ENCODE assay signal across 23 mouse cellular contexts in the genomic region with DNA sequence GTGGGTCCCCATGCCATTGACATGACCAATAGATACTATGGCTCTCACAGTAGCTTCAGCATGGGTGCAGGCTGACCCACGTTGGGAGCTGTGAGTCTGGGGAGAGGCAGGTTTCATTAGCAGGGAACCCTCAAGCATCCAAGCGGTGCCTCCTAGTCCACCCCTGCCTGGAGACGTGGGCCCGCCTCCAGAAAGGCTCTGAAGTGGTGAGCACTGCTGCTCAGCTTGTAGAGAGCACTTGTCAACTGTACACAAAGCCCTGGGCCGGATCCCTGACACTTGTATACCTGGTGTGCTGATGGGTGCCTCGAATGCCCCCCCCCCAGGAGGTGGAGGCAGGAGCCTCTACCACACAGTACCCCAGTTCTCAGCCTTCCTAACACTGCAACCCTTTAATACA. TPM values are rescaled to one million over a fixed set of nuclear protein-coding genes. Genes with fewer than 3 reads are reported as not detected.
A peak's percentile ranks its signal among the peaks of the same experiment; 100 is the strongest.
DNase-seq lines count a peak whose midpoint lies in the region; ATAC-seq and TF ChIP-seq lines count a peak whose summit lies in the region.
"Had no signal": no experiment of that assay in that cellular context is flagged by ENCODE, and none has a peak within 500 bp of the region (broad histone marks: within the 10 kb centered on the region; RNA-seq: fewer than 3 reads in every experiment).

No protein-coding gene starts in this region.

- H3K9ac ChIP-seq in heart, embryonic 12.5 days, result 0 out of 2 replicates have a peak overlapping the region, but pooled peaks have one; percentile 50
- H3K9ac ChIP-seq in heart, adult 2 months (ENCODE audit: low read depth, low read length), result no peak overlapping the region
- H3K9ac ChIP-seq in stomach, embryonic 15.5 days, result no peak overlapping the region
- no peak overlapping the region for H3K9ac ChIP-seq in stomach, postnatal 0 days (ENCODE audit: low read length)
- H3K9ac ChIP-seq in lung, postnatal 0 days (replicated peaks; ENCODE audit: low read depth), result no peak overlapping the region
- H3K9ac ChIP-seq in midbrain, embryonic 14.5 days (replicated peaks; ENCODE audit: low read length), result no peak overlapping the region
- H3K9ac ChIP-seq: kidney, embryonic 15.5 days; midbrain, embryonic 12.5 days had no signal

- no peak for DNase-seq in heart, adult 2 months
- no peak for DNase-seq in stomach, postnatal 0 days (ENCODE audit: low spot score)
- DNase-seq in lung, postnatal 0 days (ENCODE audit: low spot score), result peak; percentile 79
- DNase-seq in midbrain, embryonic 14.5 days, result no peak
- DNase-seq: cerebellum, adult 2 months; cerebellum, postnatal 36 days; gastrocnemius, adult 2 months; layer of hippocampus, adult 9-11 months; thymus, postnatal 25 days had no signal

- no peak for TF ChIP-seq CTCF in heart, adult 2 months (IDR thresholded peaks at IDR 0.05)
- no peak for TF ChIP-seq CTCF in stomach, postnatal 0 days (IDR thresholded peaks at IDR 0.05; ENCODE audit: low read depth)
- TF ChIP-seq CTCF in lung, postnatal 0 days (IDR thresholded peaks at IDR 0.05), result no peak

- TF ChIP-seq EP300 in heart, adult 2 months (IDR thresholded peaks at IDR 0.05; ENCODE audit: insufficient read depth, low read depth, low read length), result no peak
- TF ChIP-seq EP300 in stomach, postnatal 0 days (optimal IDR thresholded peaks at IDR 0.05), result no peak
- TF ChIP-seq EP300 in lung, postnatal 0 days (IDR thresholded peaks at IDR 0.05), result no peak

- no peak overlapping the region for H3K4me2 ChIP-seq in heart, embryonic 12.5 days
- no peak overlapping the region for H3K4me2 ChIP-seq in stomach, embryonic 15.5 days
- no peak overlapping the region for H3K4me2 ChIP-seq in stomach, postnatal 0 days (replicated peaks; ENCODE audit: low read depth)
- H3K4me2 ChIP-seq in lung, postnatal 0 days (replicated peaks; ENCODE audit: low read depth, low read length), result no peak overlapping the region
- H3K4me2 ChIP-seq in midbrain, embryonic 14.5 days (ENCODE audit: low read length), result no peak overlapping the region
- H3K4me2 ChIP-seq: kidney, embryonic 15.5 days; midbrain, embryonic 12.5 days; neural tube, embryonic 13.5 days had no signal

- H3K27me3 ChIP-seq in heart, embryonic 12.5 days (replicated peaks), result no peaks in the 10 kb centered on the region
- H3K27me3 ChIP-seq in heart, adult 2 months (ENCODE audit: control insufficient read depth, insufficient read depth, low read length), result no peaks in the 10 kb centered on the region
- H3K27me3 ChIP-seq in stomach, embryonic 15.5 days (replicated peaks), result no peaks in the 10 kb centered on the region
- H3K27me3 ChIP-seq in stomach, postnatal 0 days (ENCODE audit: control insufficient read depth, insufficient read depth, low read length), result no peaks in the 10 kb centered on the region
- no peaks in the 10 kb centered on the region for H3K27me3 ChIP-seq in lung, postnatal 0 days (replicated peaks; ENCODE audit: insufficient read depth, low read length)
- H3K27me3 ChIP-seq in midbrain, embryonic 14.5 days (ENCODE audit: control insufficient read depth, insufficient read depth, low read length), result no peaks in the 10 kb centered on the region
- H3K27me3 ChIP-seq: CH12.LX; kidney, embryonic 15.5 days; midbrain, embryonic 12.5 days; neural tube, embryonic 13.5 days had no signal

- no peak overlapping the region for H3K4me3 ChIP-seq in heart, embryonic 12.5 days
- H3K4me3 ChIP-seq in heart, adult 2 months, result no peak overlapping the region
- H3K4me3 ChIP-seq in stomach, embryonic 15.5 days (replicated peaks), result no peak overlapping the region
- no peak overlapping the region for H3K4me3 ChIP-seq in stomach, postnatal 0 days (ENCODE audit: low read depth, low read length)
- no peak overlapping the region for H3K4me3 ChIP-seq in lung, postnatal 0 days (ENCODE audit: low read depth, low read length)
- H3K4me3 ChIP-seq in midbrain, embryonic 14.5 days (replicated peaks; ENCODE audit: low read depth, low read length), result no peak overlapping the region
- H3K4me3 ChIP-seq: forebrain, embryonic 10.5 days; gastrocnemius, adult 2 months; kidney, embryonic 15.5 days; left cerebral cortex, adult 2 months; limb, embryonic 10.5 days; midbrain, embryonic 12.5 days; neural tube, embryonic 13.5 days had no signal

- H3K27ac ChIP-seq in heart, embryonic 12.5 days (ENCODE audit: poor library complexity, severe bottlenecking), result peak overlapping the region; percentile 96; the same call in 1 of the 2 replicates
- no peak overlapping the region for H3K27ac ChIP-seq in heart, adult 2 months
- H3K27ac ChIP-seq in stomach, embryonic 15.5 days, result peak overlapping the region; percentile 49; the same call in 1 of the 2 replicates
- H3K27ac ChIP-seq in stomach, postnatal 0 days (replicated peaks), result no peak overlapping the region
- H3K27ac ChIP-seq in lung, postnatal 0 days (ENCODE audit: low read length), result no peak overlapping the region
- no peak overlapping the region for H3K27ac ChIP-seq in midbrain, embryonic 14.5 days (replicated peaks; ENCODE audit: low read depth, low read length)
- H3K27ac ChIP-seq: gastrocnemius, adult 2 months; kidney, embryonic 15.5 days; left cerebral cortex, adult 2 months; neural tube, embryonic 13.5 days had no signal

- ATAC-seq in heart, embryonic 12.5 days (ENCODE audit: insufficient number of reproducible peaks, low FRiP score), result no peak
- ATAC-seq in stomach, embryonic 15.5 days (ENCODE audit: insufficient read depth, low FRiP score, low read depth), result no peak
- ATAC-seq in stomach, postnatal 0 days (ENCODE audit: low FRiP score, low TSS enrichment), result no peak
- peak; percentile 89 for ATAC-seq in lung, postnatal 0 days
- ATAC-seq in frontal cortex, adult (ENCODE audit: low TSS enrichment), result no peak
- no peak for ATAC-seq in midbrain, embryonic 14.5 days (ENCODE audit: low FRiP score, low TSS enrichment)
- ATAC-seq: hindbrain, postnatal 0 days; intestine, postnatal 0 days had no signal

- H3K4me1 ChIP-seq in heart, embryonic 12.5 days (replicated peaks), result peaks cover 100% of the 10 kb centered on the region
- H3K4me1 ChIP-seq in heart, adult 2 months (ENCODE audit: control insufficient read depth, insufficient read depth, low read length), result peaks cover 18% of the 10 kb centered on the region
- peaks cover 50% of the 10 kb centered on the region; the same call in 1 of the 2 replicates for H3K4me1 ChIP-seq in stomach, embryonic 15.5 days
- no peaks in the 10 kb centered on the region for H3K4me1 ChIP-seq in stomach, postnatal 0 days (replicated peaks; ENCODE audit: control insufficient read depth, insufficient read depth)
- H3K4me1 ChIP-seq in lung, postnatal 0 days (ENCODE audit: insufficient read depth, low read depth, low read length), result peaks cover 6% of the 10 kb centered on the region; the same call in 1 of the 2 replicates
- peaks cover 14% of the 10 kb centered on the region; the same call in 1 of the 2 replicates for H3K4me1 ChIP-seq in midbrain, embryonic 14.5 days (ENCODE audit: control insufficient read depth, insufficient read depth, low read length)

- WGBS in heart, embryonic 12.5 days, result 38% methylated on average over 6 of the region's 6 CpGs
- 71% methylated on average over 6 of the region's 6 CpGs for WGBS in heart, adult 2 months
- WGBS in stomach, embryonic 15.5 days, result 55% methylated on average over 6 of the region's 6 CpGs
- 61% methylated on average over 6 of the region's 6 CpGs for WGBS in stomach, postnatal 0 days
- WGBS in lung, postnatal 0 days, result 32% methylated on average over 6 of the region's 6 CpGs
- WGBS in midbrain, embryonic 14.5 days, result 75% methylated on average over 6 of the region's 6 CpGs

- no peaks in the 10 kb centered on the region for H3K9me3 ChIP-seq in heart, embryonic 12.5 days (replicated peaks)
- no peaks in the 10 kb centered on the region for H3K9me3 ChIP-seq in stomach, embryonic 15.5 days
- H3K9me3 ChIP-seq in stomach, postnatal 0 days (ENCODE audit: control insufficient read depth, low read length), result no peaks in the 10 kb centered on the region
- H3K9me3 ChIP-seq in lung, postnatal 0 days (ENCODE audit: low read length), result no peaks in the 10 kb centered on the region
- no peaks in the 10 kb centered on the region for H3K9me3 ChIP-seq in midbrain, embryonic 14.5 days (ENCODE audit: control insufficient read depth, low read length)
- H3K9me3 ChIP-seq: forebrain, embryonic 10.5 days; kidney, embryonic 15.5 days; limb, embryonic 10.5 days; midbrain, embryonic 12.5 days; neural tube, embryonic 13.5 days had no signal

- no peak for TF ChIP-seq POLR2A in heart, adult 2 months (IDR thresholded peaks at IDR 0.05; ENCODE audit: insufficient read depth, low read depth, low read length)

- peaks cover 43% of the 10 kb centered on the region for H3K36me3 ChIP-seq in heart, embryonic 12.5 days
- no peaks in the 10 kb centered on the region for H3K36me3 ChIP-seq in heart, adult 2 months (ENCODE audit: control insufficient read depth, insufficient read depth, low read length)
- H3K36me3 ChIP-seq in stomach, embryonic 15.5 days, result no peaks in the 10 kb centered on the region
- H3K36me3 ChIP-seq in stomach, postnatal 0 days (ENCODE audit: control insufficient read depth, insufficient read depth, low read length), result 0 out of 2 replicates have a peak, but pooled peaks cover 2% of the 10 kb centered on the region
- H3K36me3 ChIP-seq in lung, postnatal 0 days (ENCODE audit: insufficient read depth, low read length), result 0 out of 2 replicates have a peak, but pooled peaks cover 5% of the 10 kb centered on the region
- no peaks in the 10 kb centered on the region; the same call in 1 of the 2 replicates for H3K36me3 ChIP-seq in midbrain, embryonic 14.5 days (ENCODE audit: control insufficient read depth, insufficient read depth, low read length)
- H3K36me3 ChIP-seq: forebrain, embryonic 10.5 days; midbrain, embryonic 12.5 days; neural tube, embryonic 13.5 days had no signal

- intact Hi-C loops in heart, adult 2 months (cut with DNase I), result loop anchor here (2.0 kb wide), 1 partner anchor 15 kb away; no protein-coding TSS in a partner anchor

- peaks cover 3% of the 10 kb centered on the region; the same call in 1 of the 2 replicates for H3K79me2 ChIP-seq in heart, adult 2 months (replicated peaks; ENCODE audit: control insufficient read depth, insufficient read depth, low read length)

RNA-seq across cellular contexts. Expression of a gene that starts 21.5 kb away (rescaled TPM):
- polyA plus RNA-seq in heart, embryonic 12.5 days (2016; fragmentation: Nextera tagmentation; extraction: Ambion mirVana), result 8.0 and 9.2 TPM in 2 replicates
- total RNA-seq in heart, adult 2 months (2021), result 10 to 100 TPM; 21.2 to 24.6 TPM
- 20.0 and 20.9 TPM in 2 replicates for polyA plus RNA-seq in heart, adult 2 months (2012; rRNA removed)
- 5.6 and 5.7 TPM in 2 replicates for polyA plus RNA-seq in stomach, embryonic 15.5 days (2015; fragmentation: Nextera tagmentation; extraction: Ambion mirVana)
- polyA plus RNA-seq in stomach, postnatal 0 days (2015; fragmentation: Nextera tagmentation; extraction: Ambion mirVana), result 2.3 and 2.8 TPM in 2 replicates
- polyA plus RNA-seq in lung, postnatal 0 days (2015; fragmentation: Nextera tagmentation; extraction: Ambion mirVana), result 1.5 and 1.7 TPM in 2 replicates
- polyA plus RNA-seq in midbrain, embryonic 14.5 days (2014; fragmentation: Nextera tagmentation; extraction: Ambion mirVana), result 2.3 TPM in 2 replicates

RNA-seq across cellular contexts. Expression of a gene that starts 57.1 kb away (rescaled TPM):
- polyA plus RNA-seq in heart, embryonic 12.5 days (2016; fragmentation: Nextera tagmentation; extraction: Ambion mirVana), result not detected in 2 replicates
- total RNA-seq in heart, adult 2 months (2021), result not detected
- polyA plus RNA-seq in heart, adult 2 months (2012; rRNA removed), result not detected in 2 replicates
- not detected in 2 replicates for polyA plus RNA-seq in stomach, embryonic 15.5 days (2015; fragmentation: Nextera tagmentation; extraction: Ambion mirVana)
- not detected in 2 replicates for polyA plus RNA-seq in stomach, postnatal 0 days (2015; fragmentation: Nextera tagmentation; extraction: Ambion mirVana)
- polyA plus RNA-seq in lung, postnatal 0 days (2015; fragmentation: Nextera tagmentation; extraction: Ambion mirVana), result not detected in 2 replicates
- not detected in 2 replicates for polyA plus RNA-seq in midbrain, embryonic 14.5 days (2014; fragmentation: Nextera tagmentation; extraction: Ambion mirVana)
- total RNA-seq: gastrocnemius, adult 2 months; granulocyte monocyte progenitor cell, adult 5-6 weeks; hematopoietic stem cell, adult 5-6 weeks had no signal
- polyA plus RNA-seq: forebrain, embryonic 10.5 days; intestine, postnatal 0 days; kidney, embryonic 15.5 days; limb, embryonic 10.5 days; midbrain, embryonic 12.5 days; neural tube, embryonic 13.5 days had no signal

Comparison
In these comparisons a context has a peak if more than half of its experiments do, and no peak if none do; other contexts are left out.
1. H3K27ac ChIP-seq: peak in heart, embryonic 12.5 days (single experiment) and stomach, embryonic 15.5 days (single experiment); none in heart, adult 2 months (single experiment), stomach, postnatal 0 days (single experiment), lung, postnatal 0 days (single experiment) and midbrain, embryonic 14.5 days (single experiment).